Mouse (Mus musculus) layer of hippocampus, postnatal 10 days (tissue): ENCODE measurements around the gene Atoh8. TPM values are rescaled to one million over a fixed set of nuclear protein-coding genes. Genes with fewer than 3 reads are reported as not detected.
A peak's percentile ranks its signal among the peaks of the same experiment; 100 is the strongest.

ENCODE experiments used
- DNase-seq, 2 experiments: peaks; one replicate each; pipeline ENCODE4 v3.0.0; 2021; ENCODE audit warnings: low spot score in 2 of 2
- total RNA-seq, 2 experiments: library from RNA; stranded (reverse); gene quantifications; 2 replicates each; pipeline ENCODE4 v1.2.3; 2021

The Atoh8 gene
- total RNA-seq, 2 experiments from 2014 or later = 2.6 to 3.0 TPM

GRCm38 (mm10) chr6:72227665-72228265 lies 7.6 kb downstream of the Atoh8 start:
- no peak for DNase-seq

GRCm38 (mm10) chr6:72227011-72227410 lies 8.4 kb downstream of the Atoh8 start:
- DNase-seq = no peak

- DNase-seq = no peak
Observed at GRCm38 (mm10) chr6:72225686-72226085, 9.7 kb downstream of the Atoh8 start.

- no peak for DNase-seq
Observed at GRCm38 (mm10) chr6:72223892-72224291, 11.5 kb downstream of the Atoh8 start.

GRCm38 (mm10) chr6:72222876-72223275 lies 12.5 kb downstream of the Atoh8 start:
- DNase-seq = no peak

GRCm38 (mm10) chr6:72222271-72222724 lies 13.1 kb downstream of the Atoh8 start:
- no peak for DNase-seq

- no peak for DNase-seq
Observed at GRCm38 (mm10) chr6:72221271-72221670, 14.1 kb downstream of the Atoh8 start.

GRCm38 (mm10) chr6:72219549-72219948 lies 15.8 kb downstream of the Atoh8 start:
- no peak for DNase-seq

GRCm38 (mm10) chr6:72218281-72218680 lies 17.1 kb downstream of the Atoh8 start:
- DNase-seq = no peak

- DNase-seq = no peak
Observed at GRCm38 (mm10) chr6:72217415-72217784, 18.0 kb downstream of the Atoh8 start.

GRCm38 (mm10) chr6:72216681-72217414 lies 18.5 kb downstream of the Atoh8 start:
- DNase-seq = peak; percentile 99

- DNase-seq = no peak
Observed at GRCm38 (mm10) chr6:72215582-72215981, 19.8 kb downstream of the Atoh8 start.

GRCm38 (mm10) chr6:72211360-72211759 lies 24.0 kb downstream of the Atoh8 start:
- no peak for DNase-seq

- no peak for DNase-seq
Observed at GRCm38 (mm10) chr6:72210823-72211222, 24.6 kb downstream of the Atoh8 start.

- DNase-seq = no peak
Observed at GRCm38 (mm10) chr6:72209738-72210137, 25.6 kb downstream of the Atoh8 start.

GRCm38 (mm10) chr6:72208406-72209045 lies 26.9 kb downstream of the Atoh8 start:
- DNase-seq = no peak

GRCm38 (mm10) chr6:72206021-72206420 lies 29.4 kb downstream of the Atoh8 start:
- no peak for DNase-seq

- no peak for DNase-seq
Observed at GRCm38 (mm10) chr6:72204858-72205257, 30.5 kb downstream of the Atoh8 start.

- no peak for DNase-seq
Observed at GRCm38 (mm10) chr6:72203279-72203678, 32.1 kb downstream of the Atoh8 start.

GRCm38 (mm10) chr6:72202732-72203131 lies 32.6 kb downstream of the Atoh8 start:
- DNase-seq = no peak

GRCm38 (mm10) chr6:72200595-72201256 lies 34.7 kb downstream of the Atoh8 start:
- DNase-seq = no peak

- no peak for DNase-seq
Observed at GRCm38 (mm10) chr6:72197515-72197914, 37.9 kb downstream of the Atoh8 start.
